Mouse (Mus musculus) hematopoietic multipotent progenitor cell, adult 10-12 weeks (in vitro differentiated cells): ENCODE measurements around the gene Mb. TPM values are rescaled to one million over a fixed set of nuclear protein-coding genes. Genes with fewer than 3 reads are reported as not detected.

Source experiments
- polyA plus RNA-seq: library from polyadenylated mRNA; stranded (reverse); fragments of >175 nt; gene quantifications from 2 replicates; pipeline ENCODE4 v1.2.3, GENCODE M21; 2012; ENCODE audit warnings: low replicate concordance

Mb gene
- not detected in 2 replicates for polyA plus RNA-seq

DNA sequence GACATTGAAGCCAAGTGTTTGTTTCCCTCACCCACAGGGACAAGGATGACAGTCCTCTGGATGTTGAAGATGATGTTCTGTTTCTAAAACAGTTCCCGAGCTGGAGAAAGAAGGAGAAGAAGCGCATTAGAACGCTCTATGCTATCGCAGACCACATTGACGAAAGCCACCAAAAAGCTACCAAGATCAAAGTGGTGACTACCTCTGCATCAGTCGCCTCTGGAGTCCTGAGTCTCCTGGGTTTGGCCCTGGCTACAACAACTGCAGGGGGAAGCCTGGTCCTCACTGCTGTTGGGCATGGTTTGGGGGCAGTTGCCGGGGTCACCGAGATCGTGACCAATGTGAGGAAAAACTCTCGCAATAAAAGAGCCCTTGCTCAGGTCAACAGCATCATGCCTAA, at the start of gene Mb:
TSS of gene Mb (minus strand) at position 101 of the 400 bp plus-strand sequence.

GRCm38 (mm10) chr15:77044597-77045320, 5.7 kb downstream of the Mb start, which contains the start of gene Apol6:
Apol6 (plus strand) TSS chr15:77044729.

Other genes with a start within 250 kb of the Mb start
- 14.5 and 20.9 TPM in 2 replicates for gene Zfp251, start 179.2 kb downstream of the Mb start, polyA plus RNA-seq
- gene Zfp7, start 171.4 kb downstream of the Mb start, polyA plus RNA-seq = 0.83 and 3.0 TPM in 2 replicates
- 0.23 and 1.9 TPM in 2 replicates for gene Gm49527, start 171.3 kb downstream of the Mb start, polyA plus RNA-seq
- 1.9 and 2.2 TPM in 2 replicates for gene Zfp647, start 125.2 kb downstream of the Mb start, polyA plus RNA-seq
- 60.9 and 87.2 TPM in 2 replicates for gene 1110038F14Rik, start 102.2 kb downstream of the Mb start, polyA plus RNA-seq
- not detected in 2 replicates for gene Apol6, start 5.9 kb downstream of the Mb start, polyA plus RNA-seq